Mouse (Mus musculus): ENCODE results near the gene 1700109H08Rik.

DNA sequence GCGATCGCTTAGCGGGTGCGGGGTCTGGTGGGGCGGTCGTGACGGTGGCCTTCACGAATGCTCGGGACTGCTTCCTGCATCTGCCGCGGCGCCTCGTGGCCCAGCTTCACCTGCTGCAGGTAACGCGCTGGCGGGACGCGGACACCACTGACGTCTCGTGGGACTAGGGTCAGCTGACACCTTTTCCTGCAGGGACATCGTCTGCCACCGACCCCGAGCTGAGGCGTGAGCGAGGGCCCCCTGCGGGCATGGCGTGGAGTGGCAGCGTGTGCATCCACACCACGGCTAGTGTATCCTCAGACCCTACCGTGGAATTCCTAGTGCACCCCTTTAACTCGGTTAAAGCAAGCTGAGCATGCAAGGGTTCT is 25.0 kb downstream of the 1700109H08Rik start, which contains the start of gene Rbm48:
- peak; percentile 66 for TF ChIP-seq CTCF (IDR thresholded peaks at IDR 0.05; ENCODE audit: insufficient read depth, low read length)
- TF ChIP-seq POLR2A (IDR thresholded peaks at IDR 0.05; ENCODE audit: borderline replicate concordance, extremely low read depth, low read depth, low read length), result no peak; the same call in 1 of the 2 replicates

Measured in lung, adult 2 months (tissue).